Mouse (Mus musculus): ENCODE data around the gene Smoc2. TPM values are rescaled to one million over a fixed set of nuclear protein-coding genes. Genes with fewer than 3 reads are reported as not detected.

Smoc2 gene
- polyA plus RNA-seq, 1 experiment from 2014 or later = 121 TPM

GRCm38 (mm10) chr17:14361511-14361910, 82.2 kb downstream of the Smoc2 start:
- WGBS = 73% methylated on average over 1 of the region's 1 CpGs
- H3K4me2 ChIP-seq = no peak overlapping the region
- no peaks in the 10 kb centered on the region for H3K4me1 ChIP-seq
- no peak for ATAC-seq (ENCODE audit: insufficient read depth, low FRiP score, low read depth)
- no peaks in the 10 kb centered on the region for H3K27me3 ChIP-seq (replicated peaks)
- no peak overlapping the region for H3K9ac ChIP-seq
- H3K4me3 ChIP-seq (replicated peaks) = no peak overlapping the region
- H3K9me3 ChIP-seq = no peaks in the 10 kb centered on the region
- no peaks in the 10 kb centered on the region for H3K36me3 ChIP-seq
- H3K27ac ChIP-seq = no peak overlapping the region

- H3K9ac ChIP-seq = no peak overlapping the region
These were observed 91.2 kb downstream of the Smoc2 start for GRCm38 (mm10) chr17:14370476-14370875.

GRCm38 (mm10) chr17:14371606-14372005, 92.3 kb downstream of the Smoc2 start:
- ATAC-seq (ENCODE audit: insufficient read depth, low FRiP score, low read depth) = no peak
- no peaks in the 10 kb centered on the region for H3K9me3 ChIP-seq
- no peaks in the 10 kb centered on the region for H3K36me3 ChIP-seq
- H3K27ac ChIP-seq = no peak overlapping the region
- no peaks in the 10 kb centered on the region for H3K4me1 ChIP-seq
- no peak overlapping the region for H3K4me2 ChIP-seq
- no peaks in the 10 kb centered on the region for H3K27me3 ChIP-seq (replicated peaks)
- no peak overlapping the region for H3K9ac ChIP-seq
- 61% methylated on average over 6 of the region's 6 CpGs for WGBS
- H3K4me3 ChIP-seq (replicated peaks) = no peak overlapping the region

More at GRCm38 (mm10) chr17:14370476-14370875, 91.2 kb downstream of the Smoc2 start:
- Histone ChIP-seq H3K27ac (no peak overlapping the region), H3K36me3 (no peaks in the 10 kb centered on the region), H3K9me3 (no peaks in the 10 kb centered on the region), H3K4me3 (replicated peaks) (no peak overlapping the region), H3K4me1 (no peaks in the 10 kb centered on the region), H3K27me3 (replicated peaks) (no peaks in the 10 kb centered on the region), H3K4me2 (no peak overlapping the region)
- 70% methylated on average over 5 of the region's 5 CpGs for WGBS
- ATAC-seq (ENCODE audit: insufficient read depth, low FRiP score, low read depth) = no peak

- H3K4me3 ChIP-seq (replicated peaks) = no peak overlapping the region
- H3K4me1 ChIP-seq = no peaks in the 10 kb centered on the region
- H3K36me3 ChIP-seq = no peaks in the 10 kb centered on the region
- no peak overlapping the region for H3K27ac ChIP-seq
- H3K9me3 ChIP-seq = no peaks in the 10 kb centered on the region
- 80% methylated on average over 25 of the region's 25 CpGs for WGBS
- no peak overlapping the region for H3K4me2 ChIP-seq
- no peak overlapping the region for H3K9ac ChIP-seq
- H3K27me3 ChIP-seq (replicated peaks) = no peaks in the 10 kb centered on the region
- no peak for ATAC-seq (ENCODE audit: insufficient read depth, low FRiP score, low read depth)
These were observed 93.2 kb downstream of the Smoc2 start for GRCm38 (mm10) chr17:14372324-14373145.

- Histone ChIP-seq H3K27ac (no peak overlapping the region), H3K9me3 (no peaks in the 10 kb centered on the region), H3K4me2 (no peak overlapping the region), H3K27me3 (replicated peaks) (no peaks in the 10 kb centered on the region), H3K36me3 (no peaks in the 10 kb centered on the region), H3K9ac (no peak overlapping the region), H3K4me1 (no peaks in the 10 kb centered on the region), H3K4me3 (replicated peaks) (no peak overlapping the region)
- WGBS = 54% methylated on average over 17 of the region's 17 CpGs
- ATAC-seq (ENCODE audit: insufficient read depth, low FRiP score, low read depth) = no peak
These were observed 99.6 kb downstream of the Smoc2 start for GRCm38 (mm10) chr17:14378692-14379446.

- Histone ChIP-seq H3K27me3 (replicated peaks) (no peaks in the 10 kb centered on the region), H3K27ac (no peak overlapping the region), H3K4me2 (no peak overlapping the region), H3K36me3 (no peaks in the 10 kb centered on the region), H3K9ac (no peak overlapping the region), H3K4me1 (no peaks in the 10 kb centered on the region), H3K9me3 (no peaks in the 10 kb centered on the region), H3K4me3 (replicated peaks) (no peak overlapping the region)
- WGBS = 73% methylated on average over 2 of the region's 2 CpGs
- no peak for ATAC-seq (ENCODE audit: insufficient read depth, low FRiP score, low read depth)
These were observed 100.2 kb downstream of the Smoc2 start for GRCm38 (mm10) chr17:14379518-14379917.

GRCm38 (mm10) chr17:14379966-14380365, 100.7 kb downstream of the Smoc2 start:
- no peaks in the 10 kb centered on the region for H3K27me3 ChIP-seq (replicated peaks)
- no peaks in the 10 kb centered on the region for H3K4me1 ChIP-seq
- no peak overlapping the region for H3K4me3 ChIP-seq (replicated peaks)

GRCm38 (mm10) chr17:14380526-14380925, 101.2 kb downstream of the Smoc2 start:
- Histone ChIP-seq H3K4me2 (no peak overlapping the region), H3K4me3 (replicated peaks) (no peak overlapping the region), H3K4me1 (no peaks in the 10 kb centered on the region), H3K27ac (no peak overlapping the region), H3K36me3 (no peaks in the 10 kb centered on the region), H3K27me3 (replicated peaks) (no peaks in the 10 kb centered on the region), H3K9me3 (no peaks in the 10 kb centered on the region), H3K9ac (no peak overlapping the region)
- ATAC-seq (ENCODE audit: insufficient read depth, low FRiP score, low read depth) = no peak
- 60% methylated on average over 12 of the region's 12 CpGs for WGBS

More at GRCm38 (mm10) chr17:14379966-14380365, 100.7 kb downstream of the Smoc2 start:
- H3K9me3 ChIP-seq = no peaks in the 10 kb centered on the region
- H3K27ac ChIP-seq = no peak overlapping the region
- no peak for ATAC-seq (ENCODE audit: insufficient read depth, low FRiP score, low read depth)
- no peak overlapping the region for H3K4me2 ChIP-seq
- no peak overlapping the region for H3K9ac ChIP-seq
- H3K36me3 ChIP-seq = no peaks in the 10 kb centered on the region
- WGBS = 89% methylated on average over 3 of the region's 3 CpGs

- Histone ChIP-seq H3K4me1 (no peaks in the 10 kb centered on the region), H3K9ac (no peak overlapping the region), H3K36me3 (no peaks in the 10 kb centered on the region), H3K4me2 (no peak overlapping the region), H3K9me3 (no peaks in the 10 kb centered on the region), H3K4me3 (replicated peaks) (no peak overlapping the region), H3K27ac (no peak overlapping the region), H3K27me3 (replicated peaks) (no peaks in the 10 kb centered on the region)
- ATAC-seq (ENCODE audit: insufficient read depth, low FRiP score, low read depth) = no peak
- 45% methylated on average over 7 of the region's 7 CpGs for WGBS
These were observed 102.2 kb downstream of the Smoc2 start for GRCm38 (mm10) chr17:14381482-14381881.

GRCm38 (mm10) chr17:14383981-14384380, 104.7 kb downstream of the Smoc2 start:
- Histone ChIP-seq H3K4me1 (no peaks in the 10 kb centered on the region), H3K27me3 (replicated peaks) (no peaks in the 10 kb centered on the region), H3K4me3 (replicated peaks) (no peak overlapping the region), H3K9ac (no peak overlapping the region), H3K4me2 (no peak overlapping the region), H3K36me3 (no peaks in the 10 kb centered on the region), H3K27ac (no peak overlapping the region), H3K9me3 (no peaks in the 10 kb centered on the region)
- ATAC-seq (ENCODE audit: insufficient read depth, low FRiP score, low read depth) = no peak
- 77% methylated on average over 4 of the region's 4 CpGs for WGBS

- H3K36me3 ChIP-seq = no peaks in the 10 kb centered on the region
- H3K27me3 ChIP-seq (replicated peaks) = no peaks in the 10 kb centered on the region
- H3K4me3 ChIP-seq (replicated peaks) = no peak overlapping the region
- WGBS = 59% methylated on average over 6 of the region's 6 CpGs
- ATAC-seq (ENCODE audit: insufficient read depth, low FRiP score, low read depth) = no peak
- H3K4me1 ChIP-seq = no peaks in the 10 kb centered on the region
- no peaks in the 10 kb centered on the region for H3K9me3 ChIP-seq
- H3K9ac ChIP-seq = no peak overlapping the region
- H3K27ac ChIP-seq = no peak overlapping the region
- H3K4me2 ChIP-seq = no peak overlapping the region
These were observed 105.7 kb downstream of the Smoc2 start for GRCm38 (mm10) chr17:14384980-14385379.

- H3K4me1 ChIP-seq = 0 out of 2 replicates have a peak, but pooled peaks cover 3% of the 10 kb centered on the region
- H3K9ac ChIP-seq = no peak overlapping the region
- no peaks in the 10 kb centered on the region for H3K36me3 ChIP-seq
- 44% methylated on average over 6 of the region's 6 CpGs for WGBS
- ATAC-seq (ENCODE audit: insufficient read depth, low FRiP score, low read depth) = no peak
- no peaks in the 10 kb centered on the region for H3K9me3 ChIP-seq
- H3K4me2 ChIP-seq = no peak overlapping the region
- no peak overlapping the region for H3K27ac ChIP-seq
- no peak overlapping the region for H3K4me3 ChIP-seq (replicated peaks)
- H3K27me3 ChIP-seq (replicated peaks) = no peaks in the 10 kb centered on the region
These were observed 108.0 kb downstream of the Smoc2 start for GRCm38 (mm10) chr17:14387261-14387660.

Data from stomach, embryonic 15.5 days (tissue).